Mouse (Mus musculus) layer of hippocampus, postnatal 14 days (tissue): ENCODE measurements at regions not wholly inside any gene's neighbourhood (a gene's known extent, or its start where the extent isn't known, plus 50 kb on each side); places are given as distances from the start of the nearest gene placed in this dataset.
A peak's percentile ranks its signal among the peaks of the same experiment; 100 is the strongest.

Experiments
- DNase-seq, 2 experiments: peaks; one replicate each; pipeline ENCODE4 v3.0.0; 2021 to 2022; ENCODE audit warnings: low spot score in 2 of 2, mixed read lengths in 1 of 2

DNA sequence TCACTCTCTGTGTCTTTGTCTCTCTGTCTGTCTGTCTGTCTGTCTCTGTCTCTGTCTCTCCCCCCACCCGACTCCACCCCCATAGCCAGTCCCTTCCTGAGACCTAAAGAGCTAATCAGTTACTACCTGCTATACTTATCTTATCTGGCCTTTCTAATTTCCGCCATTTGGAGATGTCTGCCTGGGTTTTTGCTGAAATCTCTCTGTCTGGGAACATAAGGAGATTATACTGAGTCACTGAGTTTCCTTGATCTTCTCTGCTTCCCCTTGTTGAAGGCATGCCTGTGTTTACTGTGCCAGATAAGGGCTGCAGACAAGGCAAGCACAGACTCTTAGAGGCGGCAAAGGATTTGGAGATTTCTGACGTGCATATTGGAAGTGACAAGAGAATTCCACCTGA is 699.0 kb upstream of the Sox9 start:
- DNase-seq, result no peak

DNA sequence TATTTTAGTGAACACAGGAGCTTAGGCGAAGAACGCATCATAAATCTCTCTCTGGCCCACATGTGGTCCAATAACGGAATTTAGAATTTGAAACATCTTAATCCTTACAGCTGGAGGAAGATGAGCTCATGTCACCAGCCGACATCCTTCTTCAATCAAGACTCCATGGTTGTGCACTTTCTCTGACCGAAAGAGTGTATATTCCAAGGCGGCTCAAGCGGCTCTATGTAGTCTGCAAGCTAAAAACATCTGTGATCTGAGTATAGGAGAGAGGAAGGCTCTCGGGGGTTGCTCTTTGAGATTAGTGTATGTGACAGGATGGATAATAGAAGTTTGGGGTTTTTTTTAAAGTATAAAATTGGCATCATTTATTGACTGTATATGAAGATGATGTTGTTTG is 689.9 kb upstream of the Sox9 start:
- no peak for DNase-seq

DNA sequence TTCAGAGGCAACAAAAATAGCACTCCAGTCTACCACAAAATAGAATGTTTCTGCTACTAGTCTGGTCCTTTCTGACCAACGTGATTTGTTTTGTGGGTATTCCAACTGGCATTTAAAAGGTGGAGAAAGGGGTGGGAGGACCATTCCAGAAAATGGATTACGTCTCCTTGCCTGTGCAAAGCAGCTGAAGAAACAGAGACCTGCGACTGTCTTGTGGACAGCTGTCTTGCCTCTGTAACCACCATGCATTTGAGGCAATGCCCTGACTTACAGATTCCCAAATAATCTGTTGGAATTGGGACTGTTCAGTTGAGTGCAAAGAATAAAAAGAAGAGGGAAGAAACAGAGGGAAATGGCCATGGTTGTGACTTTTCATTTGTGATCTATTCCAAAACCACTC is 687.0 kb upstream of the Sox9 start:
- no peak for DNase-seq

DNA sequence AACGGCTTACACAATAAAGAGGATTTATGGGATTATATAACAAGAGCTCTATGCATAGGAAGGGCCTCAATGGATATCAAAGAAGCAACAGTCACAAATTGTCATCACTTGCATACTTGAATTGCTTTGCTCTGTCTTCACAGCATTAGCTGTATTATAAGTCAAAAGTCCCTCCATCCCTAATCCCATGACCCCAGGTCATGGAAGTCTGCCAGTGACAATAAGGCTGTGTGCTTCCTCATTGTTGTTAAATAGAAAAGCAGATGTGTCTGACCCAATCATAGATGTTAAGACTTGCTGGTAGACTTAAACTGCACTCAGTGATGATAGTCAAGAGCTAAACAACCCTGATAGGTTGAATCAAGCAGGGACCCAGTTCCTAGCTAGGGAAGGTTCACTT is 683.9 kb upstream of the Sox9 start:
- DNase-seq, result no peak

DNA sequence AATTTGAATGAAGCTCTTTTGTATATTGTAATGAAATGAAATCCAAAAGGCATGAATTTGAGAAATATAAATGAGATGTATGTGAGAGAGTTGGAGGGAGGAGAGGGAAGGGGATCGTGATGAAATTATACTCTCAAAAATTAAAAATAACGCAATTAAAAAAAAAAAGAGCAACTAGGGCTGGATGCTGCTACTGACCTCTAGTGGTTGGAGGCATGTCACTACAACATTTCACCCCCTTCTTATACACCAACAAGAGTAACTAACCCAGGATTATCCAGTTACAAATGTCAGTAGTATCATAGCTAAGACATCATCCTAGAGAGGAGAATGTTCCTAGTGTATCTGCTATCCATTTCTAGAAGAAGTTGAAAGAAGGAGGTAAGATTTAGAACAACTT is 678.8 kb upstream of the Sox9 start:
- DNase-seq, result no peak

DNA sequence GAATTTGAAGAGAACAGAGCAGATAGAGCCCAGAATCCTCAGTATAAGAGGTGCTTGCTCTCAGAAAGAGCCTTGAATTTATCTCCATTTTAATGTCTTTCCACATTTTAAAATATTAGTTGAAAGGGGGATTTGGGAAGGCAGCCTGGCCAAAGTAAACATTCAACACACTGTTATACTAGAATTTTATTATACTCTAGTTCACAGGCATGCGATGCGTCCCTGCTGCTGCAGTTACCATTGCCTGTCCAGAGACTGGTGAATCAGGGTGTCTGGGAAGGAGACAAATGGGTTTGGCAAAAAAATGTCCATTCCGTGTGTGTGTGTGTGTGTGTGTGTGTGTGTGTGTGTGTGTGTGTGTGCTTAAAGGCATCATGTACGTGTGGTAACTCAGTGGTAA is 675.1 kb upstream of the Sox9 start:
- no peak for DNase-seq

DNA sequence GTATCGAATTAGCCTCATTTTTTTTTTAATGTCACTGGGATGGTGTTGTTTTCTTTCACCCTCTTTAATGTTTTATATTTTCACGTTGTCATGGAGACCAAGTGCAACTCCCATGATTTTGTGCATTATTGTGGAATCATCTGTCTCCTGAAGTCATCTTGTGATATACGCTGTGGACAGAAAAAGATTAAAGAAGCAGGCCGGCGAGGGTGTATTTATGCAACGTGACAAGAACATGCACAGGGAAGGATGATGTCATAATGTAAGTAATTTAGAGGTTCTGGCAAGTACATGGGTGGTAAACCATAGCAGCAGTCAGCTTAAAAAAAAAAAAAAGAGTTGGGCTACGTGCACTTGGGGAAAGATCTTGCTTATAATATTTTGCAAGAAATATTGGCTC is 674.7 kb upstream of the Sox9 start:
- DNase-seq, result no peak

DNA sequence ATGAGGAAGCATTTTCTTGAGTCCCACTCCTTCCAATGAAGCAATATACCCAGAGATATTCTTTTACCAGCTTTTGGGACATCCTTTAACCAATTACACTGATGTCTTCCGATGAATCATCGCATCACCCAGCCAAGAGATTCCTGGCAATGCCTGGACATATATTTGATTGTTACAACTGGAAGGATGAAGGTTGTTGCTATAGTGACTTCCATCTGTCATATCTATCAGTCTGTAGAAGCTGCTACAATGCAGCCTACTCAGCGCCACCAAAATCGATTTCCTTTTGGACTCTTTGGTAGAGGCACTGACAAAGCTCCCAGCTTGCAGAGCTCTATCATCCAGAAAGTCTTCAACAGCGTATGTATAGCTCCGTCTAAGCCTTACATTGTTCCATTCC is 661.0 kb upstream of the Sox9 start:
- peak in 1 of 2 experiments; percentile 52 for DNase-seq

DNA sequence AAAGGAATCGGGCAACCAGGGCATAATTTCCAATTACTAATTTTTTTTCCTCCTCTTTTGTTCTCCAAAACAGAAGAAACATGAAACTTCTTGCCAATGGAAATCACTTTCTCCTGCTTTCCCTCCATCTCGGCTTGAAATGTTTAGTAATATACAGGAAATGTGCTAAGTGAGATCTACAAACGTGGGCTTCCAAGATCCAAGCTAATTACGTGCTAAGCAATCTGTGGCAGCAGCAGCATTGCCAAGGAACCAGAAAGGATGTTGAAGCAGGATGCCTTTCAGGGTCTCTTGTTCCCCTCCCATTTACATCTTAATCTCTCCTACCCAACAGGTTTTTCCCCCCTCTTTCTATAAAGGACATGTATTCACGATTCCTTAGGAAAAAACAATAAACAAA is 660.2 kb upstream of the Sox9 start:
- DNase-seq, result peak in 1 of 2 experiments; percentile 26

DNA sequence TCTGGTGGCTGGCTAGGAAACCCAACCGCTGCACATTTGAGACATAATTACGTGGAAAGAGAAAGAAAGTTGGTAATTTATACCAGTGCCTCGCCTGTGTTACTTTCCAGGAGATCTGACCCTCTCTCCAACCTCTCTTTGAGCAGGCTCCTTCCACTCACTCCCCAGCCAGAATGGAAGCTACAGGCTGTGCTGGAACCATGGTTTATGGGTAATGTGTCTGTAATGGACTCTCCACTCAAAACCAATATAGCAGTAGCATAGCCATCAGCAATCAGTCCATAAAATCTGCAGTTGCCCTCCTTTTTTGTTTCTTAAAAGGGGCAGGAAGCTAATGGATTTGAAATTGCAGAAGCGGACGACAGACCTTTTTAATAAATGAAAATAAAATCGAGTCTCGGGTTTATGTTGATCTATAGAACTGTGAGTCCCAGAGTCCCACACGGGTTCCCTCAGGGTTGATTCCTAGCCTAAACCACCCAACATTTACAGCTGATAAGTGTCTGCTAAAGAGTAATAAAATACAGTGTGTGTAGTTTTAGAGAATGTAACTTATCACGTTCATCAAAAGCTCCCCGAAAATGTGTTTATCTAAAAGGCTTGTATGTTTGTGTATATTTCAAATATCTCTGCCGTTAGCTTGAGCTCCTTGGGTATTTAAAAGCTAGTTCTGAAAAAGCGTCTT is 656.6 kb upstream of the Sox9 start:
- DNase-seq, result no peak

DNA sequence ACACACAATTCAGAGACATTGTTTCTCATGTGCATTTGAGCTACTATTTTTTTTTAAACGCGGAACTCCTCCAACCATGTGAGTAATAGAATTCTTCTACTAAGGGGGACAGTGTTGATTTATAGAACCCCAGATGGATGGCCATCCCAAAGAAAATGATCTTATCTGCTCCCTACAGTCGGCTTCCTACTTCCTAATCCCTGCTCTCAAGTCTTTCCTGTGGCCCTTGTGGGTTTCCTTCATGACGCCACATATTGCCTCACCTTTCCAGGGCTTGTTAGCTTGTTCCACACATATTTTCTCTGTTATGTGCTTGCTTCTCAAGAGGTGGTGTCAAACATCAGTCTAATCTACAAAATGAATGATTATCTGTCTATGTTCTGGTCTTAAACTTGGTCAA is 651.9 kb upstream of the Sox9 start:
- DNase-seq, result no peak

DNA sequence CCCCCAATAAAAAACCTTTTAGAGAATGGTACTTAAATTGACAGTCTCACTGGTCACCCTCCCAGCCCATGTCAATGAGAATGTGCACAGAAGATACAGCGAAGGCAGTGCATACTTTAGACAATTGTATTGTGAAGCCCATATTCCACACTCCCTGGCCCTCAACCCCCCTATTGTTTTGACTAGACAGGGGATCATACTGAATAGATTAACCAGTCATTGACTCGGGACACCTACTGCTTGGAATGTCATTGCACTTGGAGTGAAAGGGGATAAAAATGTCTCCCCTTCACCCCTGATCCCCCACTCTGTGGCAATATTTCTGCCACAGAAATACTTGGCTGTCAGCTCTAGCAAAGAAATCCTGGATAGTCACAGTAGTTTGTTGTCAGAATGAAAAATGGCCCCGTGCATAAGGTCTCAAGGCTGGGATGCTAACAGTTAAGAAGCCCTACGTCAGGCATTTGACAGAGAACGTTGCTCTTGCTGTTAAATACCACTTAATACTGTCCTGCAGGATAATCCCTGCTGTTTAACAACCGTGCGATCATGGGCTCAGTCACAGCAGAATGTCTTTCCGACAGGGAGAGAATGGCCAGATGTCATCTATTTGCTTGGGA is 644.5 kb upstream of the Sox9 start:
- DNase-seq, result no peak

DNA sequence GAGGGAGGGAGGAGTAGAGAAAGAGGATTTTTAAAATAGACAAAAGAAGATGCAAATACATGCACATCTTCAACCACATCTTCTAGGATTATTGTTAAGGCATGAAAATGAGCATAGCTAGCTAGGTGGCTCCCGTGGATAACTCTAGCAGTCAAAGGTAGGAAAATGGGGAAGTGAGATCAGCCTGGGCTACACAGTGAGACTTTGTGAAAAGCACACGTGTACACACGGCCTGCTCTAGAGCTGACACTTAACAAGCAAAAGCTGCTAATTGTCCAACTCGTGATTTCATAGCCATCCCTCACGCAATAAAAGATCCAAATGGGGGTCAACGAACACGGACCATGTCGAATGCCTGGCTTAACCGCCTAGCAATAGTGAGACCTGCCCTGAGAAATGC is 642.0 kb upstream of the Sox9 start:
- no peak for DNase-seq

DNA sequence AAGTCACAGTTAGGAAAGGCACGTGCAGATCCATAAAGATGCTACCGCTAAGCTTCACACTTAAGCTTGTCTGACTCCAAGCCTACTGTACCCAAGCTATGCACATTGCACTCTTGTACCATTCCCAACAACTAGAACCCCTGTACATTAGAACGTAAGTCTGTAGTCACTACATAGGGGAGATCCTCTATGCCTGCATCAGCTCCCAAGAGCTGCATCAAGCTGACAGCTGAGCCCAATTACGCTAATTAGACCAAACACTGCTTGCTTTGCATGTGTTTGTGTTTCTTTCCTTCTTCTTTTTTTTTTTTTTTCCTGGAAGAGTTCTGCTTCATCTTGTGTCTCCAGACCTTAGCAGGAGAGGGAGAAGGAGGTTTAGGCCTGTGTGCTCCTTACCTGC is 641.5 kb upstream of the Sox9 start:
- no peak for DNase-seq

DNA sequence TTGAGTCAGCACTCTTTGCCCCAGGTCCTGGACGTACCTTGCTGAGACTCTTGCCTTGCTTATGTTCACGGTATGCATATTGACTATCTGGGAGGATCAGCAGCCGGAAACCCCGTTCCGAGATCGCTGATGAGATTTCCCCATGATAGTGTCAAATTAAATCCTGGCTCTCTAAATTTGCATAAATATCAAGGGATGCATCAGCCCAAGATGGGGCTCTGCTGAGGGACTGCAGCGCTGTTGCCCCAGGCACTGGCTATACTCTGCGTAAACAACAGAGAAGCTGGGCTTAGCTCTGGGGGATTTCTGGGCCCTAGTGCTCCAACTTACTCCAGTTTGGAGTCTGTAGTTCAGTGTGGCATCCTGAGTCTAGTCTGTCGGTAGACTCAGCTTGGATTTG is 641.1 kb upstream of the Sox9 start:
- DNase-seq, result no peak

DNA sequence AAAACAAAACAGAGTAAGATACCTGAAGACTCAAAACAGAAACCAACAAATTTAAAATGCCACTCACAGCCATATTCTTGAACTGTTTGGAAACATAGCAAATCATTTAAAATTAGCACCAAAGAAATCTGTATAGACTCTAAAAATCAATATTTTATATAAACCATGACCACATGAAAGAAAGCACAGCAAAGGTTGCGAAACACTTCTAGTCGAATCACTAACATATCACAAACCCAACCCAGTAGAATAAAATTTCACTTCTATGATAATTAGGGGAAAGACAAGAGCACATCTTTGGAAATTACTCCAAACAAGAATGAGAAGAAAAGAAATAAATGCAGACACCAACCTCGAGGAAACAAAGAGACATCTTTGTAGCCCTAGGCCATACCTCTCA is 630.0 kb upstream of the Sox9 start:
- no peak for DNase-seq

DNA sequence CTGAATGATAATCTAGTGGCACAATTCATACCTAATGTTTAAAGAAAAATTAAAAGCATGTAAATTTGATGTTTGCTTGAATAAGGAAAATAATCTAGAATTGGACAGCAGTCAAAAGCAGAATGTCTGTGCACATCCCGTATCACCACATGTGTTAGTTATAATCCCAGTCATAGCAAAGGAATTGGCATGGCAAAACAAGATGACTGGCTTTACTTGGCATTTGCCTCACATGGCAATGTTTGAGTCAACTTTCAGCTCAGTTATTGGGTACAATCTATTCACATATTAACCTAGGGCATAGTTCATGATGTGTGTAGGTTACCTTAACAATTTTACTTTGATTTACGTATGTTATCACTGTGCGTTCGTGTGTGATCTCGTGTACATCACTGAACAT is 628.8 kb upstream of the Sox9 start:
- DNase-seq, result no peak

DNA sequence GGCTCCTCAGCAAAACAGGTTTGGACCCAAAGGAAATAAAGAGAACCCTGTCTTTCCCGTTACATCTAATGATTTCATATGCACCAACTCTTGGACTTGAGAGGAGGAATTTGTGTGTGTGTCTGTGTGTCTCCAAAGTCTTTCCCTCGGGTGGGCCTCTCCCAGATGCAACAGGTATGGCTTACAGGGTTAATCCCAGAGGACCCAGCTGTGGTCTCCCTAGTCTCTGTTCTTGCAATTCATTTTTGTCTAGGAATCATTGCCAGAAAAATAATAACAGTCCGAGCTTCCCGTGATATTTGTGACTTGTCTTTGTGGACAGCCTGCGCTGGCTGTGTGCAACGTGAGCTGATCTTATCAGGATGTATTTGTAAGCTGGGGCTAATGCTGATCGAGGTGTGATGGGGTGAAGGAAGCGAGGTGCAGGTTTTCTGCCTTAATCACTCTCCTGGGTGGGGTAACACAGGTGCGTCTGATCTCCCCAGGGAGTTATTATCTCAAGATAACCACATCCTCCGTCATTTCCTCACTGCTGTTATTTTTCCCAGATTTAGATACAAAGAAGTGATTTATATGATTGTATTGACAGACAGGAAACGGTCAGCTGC is 627.2 kb upstream of the Sox9 start:
- DNase-seq, result no peak

DNA sequence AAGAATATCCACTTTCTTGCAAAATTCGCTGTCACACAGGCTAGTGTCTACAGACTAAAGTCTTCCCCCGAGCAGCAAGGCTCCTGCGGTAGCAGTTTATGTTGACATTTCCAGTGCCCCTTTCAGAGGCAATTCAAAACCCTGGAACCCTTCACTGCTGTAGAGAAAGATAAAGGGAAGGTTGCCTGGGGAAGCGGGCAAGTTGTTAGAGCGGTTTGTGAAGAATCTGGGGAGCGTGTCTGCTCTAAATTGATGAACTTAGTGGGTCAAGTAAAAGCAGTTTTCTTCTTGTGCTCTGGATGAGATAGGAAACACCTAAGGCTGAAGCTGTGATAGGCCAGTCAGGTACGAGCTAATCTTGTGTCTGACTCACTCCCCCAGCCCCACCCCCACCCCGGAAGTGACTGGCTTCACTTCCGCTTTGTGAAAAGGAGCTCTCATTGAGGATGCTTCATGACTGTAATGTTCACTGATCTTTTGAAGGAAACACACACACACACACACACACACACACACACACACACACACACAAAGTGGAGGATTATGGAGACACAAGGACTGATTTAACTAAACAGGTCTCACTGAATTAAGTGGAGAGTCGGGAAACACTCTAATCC is 626.6 kb upstream of the Sox9 start:
- DNase-seq, result no peak

DNA sequence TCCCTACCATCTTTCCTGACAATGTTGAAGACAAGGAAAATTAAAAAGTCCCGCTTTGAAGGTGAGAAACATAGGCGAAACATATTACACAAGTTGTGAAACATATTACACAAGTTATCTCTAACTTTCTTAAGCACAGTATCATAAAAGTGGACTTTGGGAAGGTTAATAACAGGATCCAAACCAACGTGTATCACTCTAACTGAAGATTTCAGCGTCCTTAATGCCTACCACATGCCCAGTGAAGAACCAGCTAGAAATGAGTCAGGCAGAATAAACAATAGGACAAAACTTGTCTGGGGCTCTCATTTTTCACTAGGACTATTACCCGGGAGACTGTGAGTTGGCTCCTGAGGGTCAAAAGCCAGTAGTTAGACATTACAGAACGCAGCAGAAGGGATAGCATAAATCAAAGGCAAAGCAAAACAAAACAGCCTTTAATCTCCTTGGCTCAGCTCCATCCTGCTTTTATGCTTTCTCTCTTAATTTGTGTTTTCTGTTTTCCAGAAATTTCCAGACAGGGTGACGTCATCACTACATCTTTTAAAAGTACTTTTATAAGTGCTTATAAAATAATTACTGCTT is 618.3 kb upstream of the Sox9 start:
- no peak for DNase-seq

DNA sequence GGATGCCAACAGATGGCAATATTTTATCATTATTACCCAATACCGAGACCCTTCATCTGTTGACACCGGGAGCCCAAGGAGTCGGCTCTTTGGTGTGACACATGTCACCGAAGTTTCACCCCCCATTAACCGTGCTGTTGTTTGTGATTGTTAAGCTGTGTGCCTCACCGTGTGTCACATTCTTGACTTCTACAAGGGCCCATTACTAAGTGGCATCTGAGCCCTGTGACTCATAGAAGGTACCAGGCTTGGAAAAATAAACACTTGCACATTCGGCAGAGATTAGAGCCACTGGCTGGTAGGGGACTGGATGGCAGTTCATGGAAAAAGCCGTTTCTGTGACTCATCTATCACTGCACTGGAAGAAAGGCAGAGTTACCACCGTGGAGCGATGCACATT is 608.4 kb upstream of the Sox9 start:
- DNase-seq, result peak in 1 of 2 experiments; percentile 3

DNA sequence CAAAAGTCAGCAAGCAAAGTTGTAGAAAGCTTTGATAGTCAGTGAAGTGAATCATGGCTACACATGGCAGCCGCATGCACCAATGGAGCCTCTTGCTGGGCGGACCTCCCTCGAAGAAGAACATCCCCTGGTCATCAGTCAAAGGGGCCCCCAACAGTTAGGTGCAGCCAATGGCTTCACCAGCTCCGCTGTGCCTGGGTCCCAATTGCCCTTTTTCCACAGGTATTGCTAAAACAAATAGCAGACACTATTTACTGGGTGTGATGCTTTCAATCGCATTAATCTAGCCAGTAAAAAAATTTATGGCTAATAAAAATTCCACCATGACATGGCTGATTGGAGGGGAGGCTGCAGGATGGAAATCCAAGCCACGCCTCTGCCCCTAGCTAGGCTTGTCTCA is 606.7 kb upstream of the Sox9 start:
- no peak for DNase-seq
